Mouse (Mus musculus) kidney, postnatal 0 days (tissue): ENCODE results near the gene Pycr2. TPM values are rescaled to one million over a fixed set of nuclear protein-coding genes. Genes with fewer than 3 reads are reported as not detected.

Source experiments
- ATAC-seq: fragments of 200-750 bp; cut with Nextera tagmentation; replicated peaks from 2 replicates; pipeline ENCODE4 v1.8.0; 2017; ENCODE audit warnings: low read depth, moderate number of reproducible peaks, moderate TSS enrichment, moderate library complexity; ENCODE audit not compliant: low FRiP score
- DNase-seq: peaks from one replicate; pipeline ENCODE4 v3.0.0-alpha.2; 2016; ENCODE audit warnings: low spot score
- H3K27ac ChIP-seq: fragments of 300-500 bp; sonication (generic); 2 replicates; pipeline ENCODE4 v1.5.1; 2014; ENCODE audit warnings: mild to moderate bottlenecking
- H3K27me3 ChIP-seq: fragments of 300-500 bp; sonication (generic); 2 replicates; pipeline ENCODE4 v1.6.1; 2014; ENCODE audit warnings: low read length, mixed read lengths; ENCODE audit not compliant: insufficient read depth
- H3K36me3 ChIP-seq: fragments of 300-500 bp; sonication (generic); 2 replicates; pipeline ENCODE4 v1.6.1; 2014; ENCODE audit warnings: low read length, mixed read lengths; ENCODE audit not compliant: insufficient read depth
- H3K4me1 ChIP-seq: fragments of 300-500 bp; sonication (generic); replicated peaks from 2 replicates; pipeline ENCODE4 v1.6.1; 2014; ENCODE audit warnings: antibody characterized with exemption, low read length, mixed read lengths; ENCODE audit not compliant: insufficient read depth
- H3K4me2 ChIP-seq: fragments of 300-500 bp; sonication (generic); 2 replicates; pipeline ENCODE4 v1.6.1; 2014; ENCODE audit warnings: mild to moderate bottlenecking, low read length, moderate library complexity, mixed read lengths
- H3K4me3 ChIP-seq: fragments of 300-500 bp; sonication (generic); replicated peaks from 2 replicates; pipeline ENCODE4 v1.5.1; 2014; ENCODE audit warnings: low read depth, low read length
- H3K9ac ChIP-seq: fragments of 300-500 bp; sonication (generic); 2 replicates; pipeline ENCODE4 v1.6.1; 2014; ENCODE audit warnings: low read depth, low read length
- H3K9me3 ChIP-seq: fragments of 300-500 bp; sonication (generic); replicated peaks from 2 replicates; pipeline ENCODE4 v1.6.1; 2016; ENCODE audit warnings: low read length, inconsistent platforms, mixed read lengths
- CTCF ChIP-seq: IDR thresholded peaks from 2 replicates; pipeline ENCODE4 v1.5.1; 2016; ENCODE audit warnings: antibody characterized with exemption, low read depth, mild to moderate bottlenecking, moderate library complexity
- WGBS: fragments of 180-500 bp; shearing (Covaris S2); extraction: QIAGEN DNeasy Blood & Tissue Kit; methylation state at CpG from one replicate; pipeline ENCODE4 v1.1.7; 2014; 5-methylcytosine and 5-hydroxymethylcytosine counted together
- polyA plus RNA-seq: library from polyadenylated mRNA; unstranded; fragments of >200 nt; fragmentation: Nextera tagmentation; extraction: Ambion mirVana; gene quantifications from 2 replicates; pipeline ENCODE4 v1.2.1, GENCODE M21; 2015

Pycr2 gene
- polyA plus RNA-seq, 1 experiment from 2014 or later, result 72.6 TPM

GRCm38 (mm10) chr1:180941726-180942125 is 37.6 kb downstream of the Pycr2 start:
- ATAC-seq (peak; percentile 3; the same call in 1 of the 2 replicates), DNase-seq (no peak)
- Histone ChIP-seq H3K4me2 (peak overlapping the region; percentile 95), H3K4me1 (peaks cover 19% of the 10 kb centered on the region; the same call in 1 of the 2 replicates), H3K9ac (peak overlapping the region; percentile 84), H3K27me3 (no peaks in the 10 kb centered on the region), H3K27ac (peak overlapping the region; percentile 84), H3K36me3 (no peaks in the 10 kb centered on the region), H3K4me3 (peak overlapping the region; percentile 97), H3K9me3 (no peaks in the 10 kb centered on the region)
- no peak for TF ChIP-seq CTCF
- 6% methylated on average over 18 of the region's 18 CpGs for WGBS

- no peaks in the 10 kb centered on the region for H3K36me3 ChIP-seq
- no peaks in the 10 kb centered on the region for H3K9me3 ChIP-seq
- ATAC-seq, result peak; percentile 68
- peak within 1 kb of the TSS; percentile 84 for H3K9ac ChIP-seq
- H3K4me1 ChIP-seq, result peaks cover 19% of the 10 kb centered on the region; the same call in 1 of the 2 replicates
- H3K27me3 ChIP-seq, result no peaks in the 10 kb centered on the region
- H3K4me3 ChIP-seq, result peak within 1 kb of the TSS; percentile 97
- peak; percentile 88 for DNase-seq
- TF ChIP-seq CTCF, result no peak
- H3K27ac ChIP-seq, result peak within 1 kb of the TSS; percentile 84
- peak within 1 kb of the TSS; percentile 95 for H3K4me2 ChIP-seq
- WGBS, result under 1% methylated on average over 73 of the region's 73 CpGs
Observed at GRCm38 (mm10) chr1:180942166-180943031, 38.3 kb downstream of the Pycr2 start, which contains the start of gene Tmem63a. TSS of gene Tmem63a (plus strand) at chr1:180942344.

DNA sequence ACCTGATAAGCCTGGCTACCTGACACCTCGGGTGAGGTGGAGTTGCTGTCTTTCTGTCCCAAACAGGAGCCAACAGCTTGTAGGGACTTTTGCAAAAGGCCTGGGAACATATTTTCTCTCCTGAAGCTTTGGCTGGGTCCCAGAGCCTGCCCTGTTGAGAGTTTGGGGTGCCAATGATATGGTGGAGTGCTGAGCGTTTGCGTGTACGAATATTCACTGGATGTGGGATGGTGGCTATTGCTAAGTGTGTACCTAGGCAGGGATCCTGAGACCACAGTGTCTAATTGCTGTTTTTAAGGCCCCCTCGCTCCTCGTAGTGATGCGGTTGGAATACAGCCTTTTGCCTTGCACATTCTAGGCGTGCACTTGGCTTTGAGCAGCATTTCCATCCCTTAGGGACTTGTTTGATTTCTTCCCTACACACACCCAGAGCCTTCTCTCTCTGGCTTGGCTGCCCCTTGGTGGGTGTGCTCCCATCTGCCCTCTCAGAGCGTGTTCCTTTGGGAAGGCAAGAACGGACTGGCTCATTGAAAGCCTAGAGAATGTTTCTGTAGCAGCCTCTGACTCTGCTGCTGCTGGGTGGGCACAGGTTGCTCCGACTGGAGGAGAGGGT is 39.0 kb downstream of the Pycr2 start:
- H3K27ac ChIP-seq, result peak overlapping the region; percentile 84
- no peaks in the 10 kb centered on the region for H3K36me3 ChIP-seq
- peaks cover 19% of the 10 kb centered on the region; the same call in 1 of the 2 replicates for H3K4me1 ChIP-seq
- DNase-seq (no peak), ATAC-seq (no peak)
- H3K4me2 ChIP-seq, result peak overlapping the region; percentile 95
- no peaks in the 10 kb centered on the region for H3K9me3 ChIP-seq
- H3K27me3 ChIP-seq, result no peaks in the 10 kb centered on the region
- TF ChIP-seq CTCF, result no peak
- 64% methylated on average over 11 of the region's 11 CpGs for WGBS
- peak overlapping the region; percentile 84 for H3K9ac ChIP-seq
- H3K4me3 ChIP-seq, result peak overlapping the region; percentile 97

- Histone ChIP-seq H3K4me2 (no peak overlapping the region), H3K36me3 (0 out of 2 replicates have a peak, but pooled peaks cover 5% of the 10 kb centered on the region), H3K4me3 (no peak overlapping the region), H3K9me3 (no peaks in the 10 kb centered on the region), H3K27ac (no peak overlapping the region), H3K9ac (no peak overlapping the region), H3K4me1 (peaks cover 19% of the 10 kb centered on the region; the same call in 1 of the 2 replicates), H3K27me3 (no peaks in the 10 kb centered on the region)
- no peak for DNase-seq
- peak; percentile 33 for TF ChIP-seq CTCF
- no peak for ATAC-seq
- WGBS, result 63% methylated on average over 1 of the region's 1 CpGs
Observed at GRCm38 (mm10) chr1:180943896-180944295, 39.8 kb downstream of the Pycr2 start.

GRCm38 (mm10) chr1:180944553-180944952 is 40.5 kb downstream of the Pycr2 start:
- Histone ChIP-seq H3K4me3 (no peak overlapping the region), H3K4me2 (no peak overlapping the region), H3K4me1 (peaks cover 19% of the 10 kb centered on the region; the same call in 1 of the 2 replicates), H3K9me3 (no peaks in the 10 kb centered on the region), H3K9ac (no peak overlapping the region), H3K36me3 (peaks cover 11% of the 10 kb centered on the region; the same call in 1 of the 2 replicates), H3K27me3 (no peaks in the 10 kb centered on the region), H3K27ac (peak overlapping the region; percentile 5; the same call in 1 of the 2 replicates)
- ATAC-seq, result no peak
- 81% methylated on average over 4 of the region's 4 CpGs for WGBS
- TF ChIP-seq CTCF, result no peak
- DNase-seq, result no peak
